Mouse (Mus musculus) liver, embryonic 12.5 days (tissue): ENCODE results near the gene Ppp1r1a. TPM values are rescaled to one million over a fixed set of nuclear protein-coding genes. Genes with fewer than 3 reads are reported as not detected.
A peak's percentile ranks its signal among the peaks of the same experiment; 100 is the strongest.

Experiments used
- ATAC-seq: fragments of 200-750 bp; cut with Nextera tagmentation; 2 replicates; pipeline ENCODE4 v1.8.0; 2017; ENCODE audit warnings: moderate number of reproducible peaks, mild to moderate bottlenecking, moderate library complexity
- H3K27ac ChIP-seq: fragments of 300-500 bp; sonication (generic); 2 replicates; pipeline ENCODE4 v1.5.1; 2016; ENCODE audit warnings: mild to moderate bottlenecking
- H3K27me3 ChIP-seq: fragments of 300-500 bp; sonication (generic); replicated peaks from 2 replicates; pipeline ENCODE4 v1.6.1; 2016; ENCODE audit warnings: mild to moderate bottlenecking, moderate library complexity
- H3K36me3 ChIP-seq: fragments of 300-500 bp; sonication (generic); 2 replicates; pipeline ENCODE4 v1.6.1; 2016; ENCODE audit warnings: mild to moderate bottlenecking, moderate library complexity
- H3K4me1 ChIP-seq: fragments of 300-500 bp; sonication (generic); 2 replicates; pipeline ENCODE4 v1.6.1; 2016
- H3K4me2 ChIP-seq: fragments of 300-500 bp; sonication (generic); 2 replicates; pipeline ENCODE4 v1.6.1; 2016; ENCODE audit warnings: mild to moderate bottlenecking, moderate library complexity
- H3K4me3 ChIP-seq: fragments of 300-500 bp; sonication (generic); 2 replicates; pipeline ENCODE4 v1.5.1; 2016; ENCODE audit warnings: mild to moderate bottlenecking, moderate library complexity
- H3K9ac ChIP-seq: fragments of 300-500 bp; sonication (generic); 2 replicates; pipeline ENCODE4 v1.6.1; 2016; ENCODE audit warnings: mild to moderate bottlenecking, moderate library complexity
- H3K9me3 ChIP-seq: fragments of 300-500 bp; sonication (generic); replicated peaks from 2 replicates; pipeline ENCODE4 v1.6.1; 2016; ENCODE audit warnings: mild to moderate bottlenecking, moderate library complexity
- WGBS: fragments of 180-500 bp; shearing (Covaris S2); methylation state at CpG from one replicate; pipeline ENCODE4 v1.1.7; 2016; ENCODE audit not compliant: insufficient replicate concordance; 5-methylcytosine and 5-hydroxymethylcytosine counted together
- polyA plus RNA-seq: library from polyadenylated mRNA; unstranded; fragments of >200 nt; fragmentation: Nextera tagmentation; extraction: Ambion mirVana; gene quantifications from 2 replicates; pipeline ENCODE4 v1.2.1, GENCODE M21; 2016

The Ppp1r1a gene
- polyA plus RNA-seq, 1 experiment from 2014 or later: 0.67 TPM

DNA sequence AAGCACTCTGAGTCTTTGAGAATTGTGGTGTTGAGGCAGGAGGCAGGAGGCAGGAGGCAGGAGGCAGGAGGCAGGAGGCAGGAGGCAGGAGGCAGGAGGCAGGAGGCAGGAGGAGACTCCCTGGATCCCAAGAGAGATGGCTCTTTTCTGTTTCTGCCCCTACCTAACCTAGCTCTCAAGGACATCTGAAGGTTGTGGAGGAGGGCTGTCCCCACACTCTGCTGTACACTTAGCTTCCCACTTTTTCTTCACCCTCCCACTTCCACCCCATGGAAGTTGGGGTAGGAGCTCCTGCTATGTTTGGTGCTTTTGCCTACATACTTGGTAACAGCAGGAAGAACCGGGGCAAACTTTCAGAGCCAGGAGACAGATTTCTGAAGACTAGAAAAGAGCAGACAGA lies 2.0 kb downstream of the Ppp1r1a start:
- no peak overlapping the region for H3K4me3 ChIP-seq
- no peak for ATAC-seq
- no peak overlapping the region for H3K9ac ChIP-seq
- H3K27ac ChIP-seq: no peak overlapping the region
- no peaks in the 10 kb centered on the region for H3K36me3 ChIP-seq
- H3K9me3 ChIP-seq: no peaks in the 10 kb centered on the region
- H3K4me2 ChIP-seq: no peak overlapping the region
- no peaks in the 10 kb centered on the region; the same call in 1 of the 2 replicates for H3K4me1 ChIP-seq
- 47% methylated on average over 1 of the region's 1 CpGs for WGBS
- H3K27me3 ChIP-seq: peaks cover 69% of the 10 kb centered on the region

- ATAC-seq: no peak
- H3K9ac ChIP-seq: no peak overlapping the region
- H3K36me3 ChIP-seq: no peaks in the 10 kb centered on the region
- no peak overlapping the region for H3K4me3 ChIP-seq
- H3K4me1 ChIP-seq: no peaks in the 10 kb centered on the region; the same call in 1 of the 2 replicates
- no peak overlapping the region for H3K4me2 ChIP-seq
- peaks cover 66% of the 10 kb centered on the region for H3K27me3 ChIP-seq
- H3K9me3 ChIP-seq: no peaks in the 10 kb centered on the region
- 49% methylated on average over 2 of the region's 2 CpGs for WGBS
- no peak overlapping the region for H3K27ac ChIP-seq
These were observed 2.8 kb downstream of the Ppp1r1a start for GRCm38 (mm10) chr15:103535030-103535429.

DNA sequence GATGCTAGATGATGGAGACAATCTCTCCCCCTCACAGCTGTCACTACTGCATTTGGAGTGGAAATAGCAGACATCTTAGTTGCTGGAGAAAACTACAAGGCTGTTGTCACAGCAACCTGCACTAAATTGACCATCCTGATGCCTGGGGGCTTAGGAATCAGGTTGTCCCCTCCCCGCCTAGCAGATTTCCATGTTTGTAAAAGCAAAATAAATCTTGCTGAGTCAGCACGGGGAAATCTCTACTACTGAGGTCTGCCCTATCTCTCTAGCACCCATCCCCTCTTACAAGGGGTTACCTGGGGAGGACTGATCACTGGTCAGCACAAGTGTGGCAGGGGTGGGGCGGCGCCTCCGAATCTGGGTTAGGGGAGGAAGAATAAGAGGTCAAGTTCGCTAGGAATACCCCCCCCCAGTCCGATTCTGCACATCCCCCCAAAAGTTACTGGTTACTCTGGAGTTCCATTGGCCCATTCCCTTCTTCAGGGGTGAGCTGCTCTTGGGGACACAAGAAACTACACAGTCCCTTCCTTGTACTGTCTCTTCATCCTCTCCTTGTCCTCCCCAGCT lies 3.7 kb downstream of the Ppp1r1a start:
- H3K4me2 ChIP-seq: no peak overlapping the region
- no peak overlapping the region for H3K4me3 ChIP-seq
- no peak overlapping the region for H3K9ac ChIP-seq
- H3K4me1 ChIP-seq: no peaks in the 10 kb centered on the region; the same call in 1 of the 2 replicates
- no peaks in the 10 kb centered on the region for H3K36me3 ChIP-seq
- 60% methylated on average over 7 of the region's 7 CpGs for WGBS
- no peak overlapping the region for H3K27ac ChIP-seq
- ATAC-seq: no peak
- H3K9me3 ChIP-seq: no peaks in the 10 kb centered on the region
- H3K27me3 ChIP-seq: peaks cover 57% of the 10 kb centered on the region

DNA sequence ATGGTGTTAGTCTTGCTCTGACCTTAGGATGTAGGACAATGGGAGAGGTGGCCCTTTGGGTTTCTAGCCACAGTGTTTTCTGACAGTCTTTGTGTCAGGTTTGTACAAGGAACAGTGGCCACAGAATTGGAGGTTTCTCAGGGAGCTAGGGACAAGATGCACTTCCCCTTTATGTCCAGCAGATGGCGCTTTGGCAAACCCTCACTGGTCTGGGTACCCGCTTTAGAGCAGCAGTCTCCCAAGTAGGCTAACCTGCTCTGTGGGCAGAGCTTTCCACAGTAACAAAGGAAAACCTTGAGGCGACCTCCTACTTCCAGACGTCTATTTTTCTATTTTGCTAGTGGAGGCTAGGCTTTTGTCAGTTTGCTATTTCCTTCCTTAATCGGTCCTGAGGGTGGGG lies 7.4 kb downstream of the Ppp1r1a start:
- H3K9ac ChIP-seq: no peak overlapping the region
- H3K4me2 ChIP-seq: no peak overlapping the region
- no peak overlapping the region for H3K4me3 ChIP-seq
- H3K36me3 ChIP-seq: no peaks in the 10 kb centered on the region
- peaks cover 19% of the 10 kb centered on the region for H3K27me3 ChIP-seq
- H3K27ac ChIP-seq: no peak overlapping the region
- WGBS: 8% methylated on average over 5 of the region's 5 CpGs
- H3K4me1 ChIP-seq: no peaks in the 10 kb centered on the region
- H3K9me3 ChIP-seq: no peaks in the 10 kb centered on the region
- ATAC-seq: peak; percentile 42; the same call in 1 of the 2 replicates

- ATAC-seq: no peak
- H3K4me1 ChIP-seq: no peaks in the 10 kb centered on the region
- no peaks in the 10 kb centered on the region for H3K9me3 ChIP-seq
- no peaks in the 10 kb centered on the region for H3K36me3 ChIP-seq
- no peak overlapping the region for H3K27ac ChIP-seq
- no peak overlapping the region for H3K4me3 ChIP-seq
- 0 out of 2 replicates have a peak, but pooled peaks cover 4% of the 10 kb centered on the region for H3K27me3 ChIP-seq
- 47% methylated on average over 3 of the region's 3 CpGs for WGBS
- H3K4me2 ChIP-seq: no peak overlapping the region
- no peak overlapping the region for H3K9ac ChIP-seq
These were observed 14.6 kb downstream of the Ppp1r1a start for GRCm38 (mm10) chr15:103523156-103523555.

DNA sequence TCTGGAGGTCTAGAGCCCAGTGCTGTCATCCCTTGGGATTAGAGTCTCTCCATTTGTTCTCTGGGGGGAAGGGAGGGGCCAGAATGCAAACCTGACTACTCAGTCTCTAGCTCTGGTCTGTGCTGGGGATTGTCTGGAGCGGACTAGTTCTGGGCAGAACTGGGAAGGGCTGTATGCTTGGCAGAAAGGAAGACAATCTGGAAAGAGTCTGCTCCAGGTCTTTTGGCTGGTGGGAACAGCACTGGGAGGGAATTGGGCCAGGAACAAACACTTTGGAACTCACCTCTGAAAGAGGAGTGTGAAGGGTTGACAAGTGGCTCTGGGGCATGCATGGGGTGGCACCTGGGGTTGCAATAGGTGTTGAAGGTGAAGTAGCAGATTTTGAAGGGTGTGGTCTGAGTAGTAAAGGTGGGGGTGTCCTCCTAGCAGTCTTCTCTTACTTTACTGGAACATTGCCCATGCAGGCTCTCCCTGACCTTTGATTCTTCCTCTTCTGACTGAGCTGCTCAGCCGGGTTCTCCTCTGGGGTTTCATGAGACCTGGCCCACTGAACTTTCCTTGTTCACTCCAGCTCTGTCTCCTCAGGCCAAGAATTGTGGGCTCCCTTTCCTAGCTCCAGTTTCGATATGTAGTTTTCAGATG lies 15.2 kb downstream of the Ppp1r1a start:
- 0 out of 2 replicates have a peak, but pooled peaks cover 4% of the 10 kb centered on the region for H3K27me3 ChIP-seq
- no peak overlapping the region for H3K4me3 ChIP-seq
- H3K4me1 ChIP-seq: no peaks in the 10 kb centered on the region
- H3K4me2 ChIP-seq: no peak overlapping the region
- no peak for ATAC-seq
- H3K36me3 ChIP-seq: no peaks in the 10 kb centered on the region
- H3K9me3 ChIP-seq: no peaks in the 10 kb centered on the region
- H3K27ac ChIP-seq: no peak overlapping the region
- H3K9ac ChIP-seq: no peak overlapping the region
- WGBS: 48% methylated on average over 3 of the region's 3 CpGs

DNA sequence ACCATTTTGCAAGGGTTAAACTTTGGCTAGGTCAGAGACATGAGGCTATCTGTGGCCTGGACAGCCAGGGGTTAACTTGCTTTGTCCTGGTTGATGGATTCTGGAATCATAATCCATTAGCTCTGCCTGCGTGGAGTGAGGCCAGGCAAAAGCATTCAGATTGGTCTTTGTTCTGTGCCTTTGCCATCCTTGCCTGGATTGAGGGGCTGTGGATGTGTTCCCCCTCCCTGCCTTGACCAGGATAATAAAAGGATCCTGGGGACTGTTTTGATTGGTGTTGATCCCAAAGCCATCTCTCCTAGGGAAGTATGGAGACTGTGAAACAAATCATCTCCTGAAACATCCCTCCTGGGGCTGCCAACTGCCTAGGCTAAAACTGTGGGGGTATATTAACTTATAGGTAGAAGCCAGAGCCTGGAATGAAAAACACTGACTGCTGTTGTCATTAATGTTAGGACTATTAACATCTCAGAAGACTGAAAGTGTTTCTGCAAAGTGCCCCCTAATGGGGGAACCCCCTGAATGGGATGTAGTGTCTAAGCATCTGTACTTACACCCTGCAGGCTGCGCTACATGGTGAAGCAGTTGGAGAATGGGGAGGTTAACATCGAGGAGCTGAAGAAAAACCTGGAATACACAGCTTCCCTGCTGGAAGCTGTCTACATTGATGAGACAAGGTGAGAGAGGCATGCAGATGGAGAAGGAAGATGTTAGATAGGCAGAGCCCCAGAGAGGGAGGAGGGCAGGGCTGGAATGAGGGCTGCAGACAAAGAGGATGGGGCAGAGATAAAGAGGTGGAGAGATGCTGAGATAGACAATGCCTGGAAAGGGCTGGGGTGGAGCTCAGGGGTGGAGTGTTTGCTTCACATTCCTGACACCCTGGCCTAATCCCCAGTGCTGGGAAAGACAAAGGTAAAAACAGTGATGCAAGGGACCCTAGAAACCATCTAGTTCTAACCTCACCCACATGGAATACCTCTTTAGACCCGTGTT lies 18.1 kb downstream of the Ppp1r1a start:
- no peak overlapping the region for H3K9ac ChIP-seq
- H3K4me1 ChIP-seq: no peaks in the 10 kb centered on the region
- no peak overlapping the region for H3K4me3 ChIP-seq
- H3K36me3 ChIP-seq: no peaks in the 10 kb centered on the region
- peaks cover 13% of the 10 kb centered on the region for H3K27me3 ChIP-seq
- H3K4me2 ChIP-seq: no peak overlapping the region
- 35% methylated on average over 4 of the region's 4 CpGs for WGBS
- no peaks in the 10 kb centered on the region for H3K9me3 ChIP-seq
- no peak overlapping the region for H3K27ac ChIP-seq
- no peak for ATAC-seq

DNA sequence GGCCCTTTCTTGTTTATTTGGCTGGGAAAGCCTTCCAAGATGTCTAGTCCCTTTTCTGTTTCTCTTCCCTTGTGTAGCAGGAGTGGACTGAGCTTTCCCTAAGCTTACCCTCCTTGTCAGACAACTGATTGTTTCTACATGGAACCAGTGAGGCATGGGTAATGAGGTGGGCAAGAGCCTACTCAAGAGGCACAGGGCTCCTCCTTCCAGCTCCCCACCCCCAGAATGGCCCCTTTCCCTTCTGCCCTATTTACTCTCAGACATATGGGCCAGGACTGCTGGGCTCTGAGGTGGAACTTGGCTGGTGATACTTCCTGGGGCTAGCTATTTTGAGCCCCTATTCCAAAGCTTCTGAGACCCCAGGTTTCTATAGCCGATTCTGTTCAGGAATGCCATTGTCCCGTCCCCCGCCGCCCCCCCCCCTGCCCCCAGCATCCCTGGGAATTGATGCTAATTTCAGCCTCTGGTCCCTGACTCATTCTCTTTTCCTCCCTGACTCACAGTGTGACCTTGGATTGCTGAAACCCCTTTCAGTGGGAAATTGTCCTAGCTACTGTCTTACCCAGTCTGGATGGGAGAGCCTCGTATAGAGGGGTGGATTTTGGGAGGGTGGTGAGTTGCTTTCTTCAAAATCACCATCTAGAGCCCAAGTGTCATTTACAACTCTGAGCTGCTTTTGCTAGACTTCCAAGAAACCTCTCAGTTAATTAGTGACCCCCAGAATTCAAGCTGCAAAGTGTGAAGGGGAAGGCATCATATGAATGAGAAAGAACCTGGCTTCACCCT lies 19.0 kb downstream of the Ppp1r1a start:
- H3K9me3 ChIP-seq: no peaks in the 10 kb centered on the region
- peaks cover 18% of the 10 kb centered on the region for H3K27me3 ChIP-seq
- WGBS: 35% methylated on average over 5 of the region's 5 CpGs
- H3K9ac ChIP-seq: no peak overlapping the region
- H3K4me2 ChIP-seq: no peak overlapping the region
- H3K36me3 ChIP-seq: no peaks in the 10 kb centered on the region
- H3K4me1 ChIP-seq: no peaks in the 10 kb centered on the region
- no peak for ATAC-seq
- H3K4me3 ChIP-seq: no peak overlapping the region
- H3K27ac ChIP-seq: no peak overlapping the region

DNA sequence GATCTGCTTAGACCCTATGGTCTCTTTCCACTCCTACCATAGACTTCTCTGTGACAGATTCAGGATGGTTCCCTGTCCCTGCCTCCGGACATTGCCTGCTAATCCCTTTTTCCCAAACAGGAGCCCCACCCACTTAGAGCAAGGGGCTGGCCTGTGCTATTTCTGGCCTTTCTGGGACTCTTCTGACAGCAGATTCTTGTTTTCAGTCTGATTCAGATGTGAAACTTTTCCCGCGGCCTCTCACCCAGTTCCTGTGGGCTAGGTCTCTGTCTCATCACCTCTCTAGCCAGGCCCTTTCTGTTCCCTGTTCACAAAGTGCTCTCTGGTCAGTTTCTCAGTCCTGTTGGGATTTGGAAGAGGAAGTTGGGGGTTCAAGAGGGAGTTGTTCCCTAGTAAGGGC lies 22.9 kb downstream of the Ppp1r1a start:
- H3K4me3 ChIP-seq: no peak overlapping the region
- peaks cover 23% of the 10 kb centered on the region for H3K27me3 ChIP-seq
- ATAC-seq: no peak
- 47% methylated on average over 3 of the region's 3 CpGs for WGBS
- H3K9me3 ChIP-seq: no peaks in the 10 kb centered on the region
- no peaks in the 10 kb centered on the region for H3K4me1 ChIP-seq
- H3K27ac ChIP-seq: no peak overlapping the region
- peak overlapping the region; percentile 58; the same call in 1 of the 2 replicates for H3K4me2 ChIP-seq
- H3K9ac ChIP-seq: no peak overlapping the region
- no peaks in the 10 kb centered on the region for H3K36me3 ChIP-seq

DNA sequence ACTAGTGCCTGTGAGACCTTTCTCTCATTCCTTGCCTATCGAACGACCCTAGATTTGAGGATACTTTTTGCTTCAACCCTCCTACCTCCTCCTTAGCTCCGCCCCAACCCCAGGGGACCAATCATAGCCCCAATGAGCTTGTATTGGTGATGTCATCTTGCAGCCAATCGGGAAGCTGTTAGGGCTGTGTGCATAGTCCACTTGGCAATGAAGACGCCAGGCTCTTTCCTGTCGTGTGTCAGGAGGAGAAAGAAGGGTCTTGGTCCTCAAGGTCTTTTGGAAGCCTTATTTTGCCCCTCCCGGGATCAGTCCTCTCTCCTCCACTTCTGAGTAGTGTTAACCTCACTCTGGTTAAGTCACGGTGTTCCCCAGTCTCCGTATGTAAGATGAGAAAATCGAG lies 23.7 kb downstream of the Ppp1r1a start:
- Histone ChIP-seq H3K9ac (no peak overlapping the region), H3K4me2 (peak overlapping the region; percentile 58), H3K27ac (no peak overlapping the region), H3K27me3 (peaks cover 25% of the 10 kb centered on the region), H3K9me3 (no peaks in the 10 kb centered on the region), H3K4me3 (peak overlapping the region; percentile 27), H3K4me1 (no peaks in the 10 kb centered on the region), H3K36me3 (no peaks in the 10 kb centered on the region)
- peak; percentile 86 for ATAC-seq
- WGBS: 7% methylated on average over 10 of the region's 10 CpGs

GRCm38 (mm10) chr15:103513621-103514031 lies 24.2 kb downstream of the Ppp1r1a start:
- no peaks in the 10 kb centered on the region for H3K36me3 ChIP-seq
- peak overlapping the region; percentile 58 for H3K4me2 ChIP-seq
- peaks cover 25% of the 10 kb centered on the region for H3K27me3 ChIP-seq
- no peak overlapping the region for H3K4me3 ChIP-seq
- no peaks in the 10 kb centered on the region for H3K4me1 ChIP-seq
- no peak for ATAC-seq
- no peak overlapping the region for H3K27ac ChIP-seq
- H3K9me3 ChIP-seq: no peaks in the 10 kb centered on the region
- H3K9ac ChIP-seq: no peak overlapping the region
- 15% methylated on average over 7 of the region's 7 CpGs for WGBS
